Mouse (Mus musculus) monocyte, adult 2 months (primary cell): ENCODE measurements around the gene Pdzrn3.

Source experiments
- DNase-seq, 2 experiments: peaks; one replicate each; pipeline ENCODE4 v3.0.0; 2022; ENCODE audit warnings: low spot score in 2 of 2, low read depth in 1 of 2

The Pdzrn3 gene

DNA sequence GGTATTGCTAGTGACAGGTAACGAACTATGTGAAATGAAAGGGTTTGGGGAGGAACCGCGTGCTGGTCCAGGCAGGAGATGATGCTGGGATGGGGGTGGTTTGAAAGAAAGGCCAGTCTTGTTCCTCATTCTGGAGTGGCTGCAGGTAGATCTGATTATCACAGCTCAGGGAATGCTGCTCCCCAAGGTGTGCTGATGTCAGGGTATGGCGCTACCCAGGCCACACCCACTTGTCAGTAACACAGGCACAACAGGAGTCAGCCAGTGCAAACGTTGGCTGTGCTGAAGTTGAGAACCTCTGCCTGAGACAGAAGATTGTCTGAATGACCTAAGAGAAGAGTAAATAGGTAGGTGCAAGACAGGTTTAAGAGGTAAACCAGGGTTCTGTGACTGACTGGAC lies 4.7 kb downstream of the Pdzrn3 start:
- DNase-seq, result no peak

- DNase-seq, result no peak
Observed at GRCm38 (mm10) chr6:101366809-101367602, 10.7 kb downstream of the Pdzrn3 start.

DNA sequence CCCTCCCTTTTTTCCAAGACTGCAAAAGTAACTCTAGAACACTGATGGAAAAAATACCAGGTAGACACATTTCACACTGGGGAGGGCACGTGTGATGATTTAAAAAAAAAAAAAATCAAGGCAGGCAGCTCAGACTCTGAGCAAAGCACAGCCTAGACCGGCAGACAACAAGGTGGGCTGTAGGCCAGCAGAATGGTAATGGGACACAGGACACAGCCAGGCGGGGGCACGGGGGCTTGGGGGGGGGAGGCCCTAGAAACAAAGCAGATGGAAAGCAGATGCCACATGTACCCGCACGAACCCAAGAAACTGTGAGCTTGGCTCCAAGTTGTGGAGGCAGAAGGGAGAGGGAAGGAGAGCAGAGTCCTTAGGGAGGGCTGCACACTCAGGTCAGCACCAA lies 11.9 kb downstream of the Pdzrn3 start:
- DNase-seq, result no peak

- no peak for DNase-seq
Observed at GRCm38 (mm10) chr6:101363904-101364303, 13.8 kb downstream of the Pdzrn3 start.

- no peak for DNase-seq
Observed at GRCm38 (mm10) chr6:101362728-101363127, 15.0 kb downstream of the Pdzrn3 start.

DNA sequence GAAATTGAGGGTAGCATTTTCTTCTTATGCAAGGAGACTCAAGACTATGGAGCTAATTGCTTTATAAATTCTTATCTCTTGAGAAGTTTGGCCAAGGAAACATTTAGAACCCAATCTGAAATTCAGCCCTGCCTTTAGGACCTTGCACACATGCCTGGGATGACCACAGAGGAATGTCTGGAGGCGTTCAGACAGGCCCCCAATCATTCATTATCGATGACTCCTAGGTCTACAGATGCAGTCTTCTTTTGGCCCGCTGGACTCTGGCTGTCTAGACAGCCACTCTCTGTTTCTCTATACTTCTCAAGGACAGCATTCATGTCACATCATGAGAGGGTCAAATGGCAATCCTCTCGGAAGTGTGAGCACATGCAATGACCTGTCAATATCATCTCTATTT lies 15.4 kb downstream of the Pdzrn3 start:
- no peak for DNase-seq

- no peak for DNase-seq
Observed at GRCm38 (mm10) chr6:101360211-101360737, 17.4 kb downstream of the Pdzrn3 start.

- DNase-seq, result no peak
Observed at GRCm38 (mm10) chr6:101359646-101360045, 18.1 kb downstream of the Pdzrn3 start.

GRCm38 (mm10) chr6:101354887-101355286 lies 22.8 kb downstream of the Pdzrn3 start:
- DNase-seq, result no peak

DNA sequence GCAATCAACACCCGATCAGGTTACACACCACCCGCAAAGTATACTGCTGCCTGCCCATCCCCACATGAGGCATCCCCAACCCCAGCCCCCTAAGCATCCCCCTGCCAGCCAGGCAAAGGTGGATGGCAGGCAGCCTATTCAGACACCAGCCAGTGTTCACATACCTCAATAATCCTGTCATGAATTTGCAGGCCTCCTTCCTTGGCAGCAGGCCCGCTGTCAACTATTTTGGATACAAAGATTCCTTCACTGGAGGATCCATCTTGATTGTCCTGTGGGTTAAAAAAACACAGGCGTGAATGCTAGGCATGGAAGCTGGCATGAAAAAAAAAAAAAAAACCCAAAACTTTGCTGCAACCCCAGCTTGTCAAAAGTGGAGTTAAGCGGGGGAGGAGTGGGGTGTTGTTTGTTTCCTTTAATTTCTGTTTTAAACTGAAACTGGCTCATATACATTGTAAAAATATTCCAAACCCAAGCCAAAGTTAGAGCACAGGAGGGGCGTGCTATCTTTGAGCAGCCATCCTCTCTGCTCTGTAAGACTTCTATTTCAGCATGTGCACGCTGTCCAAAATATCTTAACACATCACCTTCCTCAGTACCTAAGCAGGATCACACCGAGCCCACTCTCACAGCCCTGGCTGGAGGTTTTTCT lies 23.3 kb downstream of the Pdzrn3 start:
- no peak for DNase-seq

DNA sequence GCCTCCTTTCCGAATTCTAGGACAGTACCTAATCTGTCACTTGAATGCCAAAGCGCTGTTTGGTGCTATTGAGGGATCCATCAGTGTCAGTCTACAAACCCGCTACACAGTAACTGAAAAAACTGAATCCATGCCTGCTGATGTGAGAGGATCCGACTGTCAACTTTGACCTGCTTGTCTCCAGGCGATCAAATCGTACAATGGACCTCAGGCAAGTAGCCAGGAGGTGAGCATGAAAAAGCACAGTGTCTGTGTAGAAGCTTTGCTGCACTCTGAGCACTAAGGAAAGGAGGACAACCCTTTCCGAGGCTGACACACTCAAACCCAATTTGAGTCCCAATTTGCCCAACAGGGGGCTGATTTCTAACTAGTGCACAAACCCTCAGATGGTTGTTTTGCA lies 24.0 kb downstream of the Pdzrn3 start:
- no peak for DNase-seq

DNA sequence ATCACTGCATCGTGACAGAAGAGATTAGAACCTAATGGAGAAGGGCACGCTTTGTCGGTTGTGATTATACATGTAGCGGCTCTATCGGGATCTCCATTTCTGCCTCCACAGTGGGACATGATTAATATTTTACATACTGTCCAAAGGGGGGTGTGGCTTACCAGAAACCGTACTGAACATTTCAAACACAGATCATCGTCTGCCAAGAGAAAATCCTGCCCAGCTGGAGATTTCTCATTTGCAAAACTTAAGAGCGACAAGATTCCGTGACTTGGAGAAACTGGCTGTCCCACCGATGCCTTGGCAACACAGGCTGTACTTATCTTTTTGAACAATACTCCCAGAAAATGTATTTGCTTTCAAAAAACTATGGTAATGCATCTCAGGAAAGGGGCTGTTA lies 25.1 kb downstream of the Pdzrn3 start:
- DNase-seq, result no peak

- no peak for DNase-seq
Observed at GRCm38 (mm10) chr6:101351100-101351499, 26.6 kb downstream of the Pdzrn3 start.

DNA sequence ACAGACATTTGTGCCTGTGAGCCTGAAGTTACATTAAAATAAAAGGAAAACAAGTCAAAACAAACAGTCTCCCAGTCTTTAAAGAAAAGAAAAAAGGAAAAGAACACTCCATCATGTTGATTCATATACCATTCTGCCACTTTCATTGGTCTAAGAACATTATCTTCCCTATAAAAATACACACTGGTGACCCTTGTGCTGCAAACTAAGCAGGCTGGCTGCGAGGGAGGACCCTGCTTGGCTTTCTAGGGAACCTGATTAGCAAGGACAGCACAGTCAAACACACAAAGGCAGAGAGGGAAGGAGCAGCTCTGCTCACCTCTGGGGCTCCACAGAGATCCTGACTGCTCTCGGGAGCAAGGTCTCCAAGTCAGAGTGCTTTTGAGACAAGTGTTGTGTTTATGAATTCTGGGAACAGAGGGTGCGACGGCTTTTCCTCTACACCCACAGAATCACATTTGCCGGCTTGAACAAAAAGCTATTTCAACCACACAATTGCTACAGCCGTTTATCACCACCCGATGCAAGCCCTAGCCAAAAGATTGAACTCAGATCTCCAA lies 27.2 kb downstream of the Pdzrn3 start:
- DNase-seq, result no peak

DNA sequence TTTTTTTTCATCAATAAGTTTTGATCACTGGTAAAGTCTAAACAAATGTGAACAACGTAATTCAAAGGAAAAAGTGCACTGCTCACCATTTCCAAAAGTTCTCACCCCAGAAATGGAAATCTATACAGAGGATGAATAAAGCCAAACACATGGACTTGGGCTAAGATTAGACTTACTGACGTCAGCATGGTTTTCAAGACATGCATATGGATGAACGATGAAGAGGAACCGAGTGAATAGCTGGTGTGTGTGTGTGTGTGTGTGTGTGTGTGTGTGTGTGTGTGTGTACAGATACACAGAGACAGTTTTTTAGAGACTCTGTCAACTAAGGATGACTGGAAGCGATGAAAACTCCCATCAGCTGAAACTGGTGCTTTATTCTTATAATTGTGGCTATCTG lies 29.2 kb downstream of the Pdzrn3 start:
- DNase-seq, result no peak

DNA sequence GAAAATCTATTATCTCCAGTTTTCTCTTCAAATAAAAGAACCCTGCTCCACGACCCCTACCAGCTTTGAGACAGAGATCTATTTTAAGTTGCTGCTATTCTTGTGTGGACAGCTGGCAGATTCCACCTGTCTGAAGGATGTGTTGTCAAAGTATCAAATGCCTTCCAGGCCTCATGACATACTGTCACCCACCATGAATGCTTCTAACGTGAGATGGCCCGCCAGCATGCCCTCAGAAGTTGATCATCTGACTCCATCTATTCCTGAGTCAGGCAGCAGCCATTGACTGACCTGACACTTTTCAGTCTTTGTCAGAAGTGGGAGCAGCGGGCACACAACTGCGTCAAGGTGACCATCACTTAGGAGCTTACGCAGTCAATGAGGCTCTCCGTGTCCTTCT lies 37.6 kb downstream of the Pdzrn3 start:
- DNase-seq, result no peak

DNA sequence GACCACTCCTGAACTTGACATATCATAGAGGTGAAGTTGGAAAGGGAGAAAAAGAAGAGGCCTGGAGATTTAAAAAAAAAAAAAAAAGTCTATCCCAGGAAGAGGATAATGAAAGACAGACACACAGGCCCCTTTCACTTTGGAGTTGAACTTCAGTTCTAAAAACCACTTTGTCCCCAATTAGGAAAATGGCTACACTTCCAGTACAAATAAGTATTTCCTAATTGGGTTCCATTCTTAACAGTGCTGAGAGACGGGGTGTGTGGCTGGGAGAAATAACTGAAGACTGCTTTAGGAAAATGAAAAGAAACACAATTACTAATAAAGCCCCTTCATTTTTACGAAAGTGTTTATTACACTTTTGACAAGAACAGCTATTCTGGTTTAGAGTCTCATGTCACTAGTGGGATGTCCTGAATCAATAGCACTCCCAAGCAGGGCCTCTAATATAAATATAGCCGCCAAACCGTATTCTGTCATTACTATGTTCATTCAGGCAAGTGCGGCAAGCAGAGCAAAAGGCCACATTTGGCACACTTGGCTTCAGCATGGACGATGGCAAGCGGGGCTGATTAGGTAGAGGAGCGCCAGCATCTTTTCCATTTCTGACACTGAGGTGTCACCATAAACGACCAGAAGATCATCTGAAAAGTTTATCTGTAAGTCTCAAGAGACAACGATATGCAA lies 39.7 kb downstream of the Pdzrn3 start:
- DNase-seq, result no peak

- no peak for DNase-seq
Observed at GRCm38 (mm10) chr6:101336660-101337059, 41.0 kb downstream of the Pdzrn3 start.

- no peak for DNase-seq
Observed at GRCm38 (mm10) chr6:101335744-101336143, 42.0 kb downstream of the Pdzrn3 start.

GRCm38 (mm10) chr6:101334495-101334894 lies 43.2 kb downstream of the Pdzrn3 start:
- DNase-seq, result no peak

- no peak for DNase-seq
Observed at GRCm38 (mm10) chr6:101330392-101330791, 47.3 kb downstream of the Pdzrn3 start.

- DNase-seq, result no peak
Observed at GRCm38 (mm10) chr6:101329499-101329898, 48.2 kb downstream of the Pdzrn3 start.
